Mouse (Mus musculus) intestine, postnatal 0 days (tissue): ENCODE measurements at regions not wholly inside any gene's neighbourhood (a gene's known extent, or its start where the extent isn't known, plus 50 kb on each side); places are given as distances from the start of the nearest gene placed in this dataset.

Experiments
- ATAC-seq: fragments of 200-750 bp; cut with Nextera tagmentation; 2 replicates; pipeline ENCODE4 v1.8.0; 2017; ENCODE audit warnings: mild to moderate bottlenecking, moderate TSS enrichment, moderate library complexity
- H3K27ac ChIP-seq: fragments of 300-500 bp; sonication (generic); 2 replicates; pipeline ENCODE4 v1.5.1; 2014; ENCODE audit warnings: mild to moderate bottlenecking, low read depth, low read length, moderate library complexity
- H3K27me3 ChIP-seq: fragments of 300-500 bp; sonication (generic); replicated peaks from 2 replicates; pipeline ENCODE4 v1.6.1; 2014; ENCODE audit warnings: low read length, mixed read lengths; ENCODE audit not compliant: control insufficient read depth, insufficient read depth
- H3K36me3 ChIP-seq: fragments of 300-500 bp; sonication (generic); 2 replicates; pipeline ENCODE4 v1.6.1; 2014; ENCODE audit warnings: mild to moderate bottlenecking, moderate library complexity; ENCODE audit not compliant: control insufficient read depth, insufficient read depth
- H3K4me1 ChIP-seq: fragments of 300-500 bp; sonication (generic); replicated peaks from 2 replicates; pipeline ENCODE4 v1.6.1; 2014; ENCODE audit warnings: antibody characterized with exemption, low read length, mixed read lengths; ENCODE audit not compliant: control insufficient read depth, insufficient read depth
- H3K4me2 ChIP-seq: fragments of 300-500 bp; sonication (generic); replicated peaks from 2 replicates; pipeline ENCODE4 v1.6.1; 2014; ENCODE audit warnings: low read depth, mild to moderate bottlenecking, moderate library complexity
- H3K4me3 ChIP-seq: fragments of 300-500 bp; sonication (generic); 2 replicates; pipeline ENCODE4 v1.5.1; 2014; ENCODE audit warnings: low read depth, low read length
- H3K9ac ChIP-seq: fragments of 300-500 bp; sonication (generic); 2 replicates; pipeline ENCODE4 v1.6.1; 2014; ENCODE audit warnings: mild to moderate bottlenecking, low read depth, low read length
- H3K9me3 ChIP-seq: fragments of 300-500 bp; sonication (generic); 2 replicates; pipeline ENCODE4 v1.6.1; 2016; ENCODE audit warnings: mixed run types; ENCODE audit not compliant: control insufficient read depth
- CTCF ChIP-seq: sonication (generic); IDR thresholded peaks from 2 replicates; pipeline ENCODE4 v1.5.1; 2016; ENCODE audit warnings: low read depth, mild to moderate bottlenecking, control low read depth, antibody characterized with exemption, moderate library complexity
- WGBS: fragments of 180-500 bp; shearing (Covaris S2); extraction: QIAGEN DNeasy Blood & Tissue Kit; methylation state at CpG from one replicate; pipeline ENCODE4 v1.1.7; 2014; 5-methylcytosine and 5-hydroxymethylcytosine counted together

DNA sequence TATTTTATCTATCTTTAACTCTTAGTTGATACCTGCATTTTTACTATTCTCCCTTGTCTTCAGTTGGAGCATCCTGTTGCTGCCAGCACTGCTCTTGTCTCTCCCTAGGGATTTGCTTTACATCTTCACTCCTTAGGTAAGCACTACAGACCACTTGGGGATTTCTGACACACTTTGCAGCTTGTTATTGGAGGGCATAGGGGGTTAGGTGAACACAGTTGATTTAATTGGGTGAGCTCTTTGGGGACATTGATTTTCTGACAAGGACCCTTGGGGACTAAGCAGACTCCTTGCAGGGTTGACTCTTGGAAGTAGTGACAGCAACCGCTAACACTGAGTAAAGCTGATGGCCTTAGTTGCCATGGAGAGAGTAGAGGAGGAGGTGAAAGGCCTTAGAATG is 309.0 kb upstream of the Tram1l1 start:
- 73% methylated on average over 1 of the region's 1 CpGs for WGBS
- Histone ChIP-seq H3K36me3 (no peaks in the 10 kb centered on the region), H3K9me3 (no peaks in the 10 kb centered on the region), H3K27ac (no peak overlapping the region), H3K4me3 (no peak overlapping the region), H3K9ac (no peak overlapping the region), H3K4me2 (no peak overlapping the region), H3K27me3 (no peaks in the 10 kb centered on the region), H3K4me1 (no peaks in the 10 kb centered on the region)
- no peak for TF ChIP-seq CTCF
- no peak for ATAC-seq

DNA sequence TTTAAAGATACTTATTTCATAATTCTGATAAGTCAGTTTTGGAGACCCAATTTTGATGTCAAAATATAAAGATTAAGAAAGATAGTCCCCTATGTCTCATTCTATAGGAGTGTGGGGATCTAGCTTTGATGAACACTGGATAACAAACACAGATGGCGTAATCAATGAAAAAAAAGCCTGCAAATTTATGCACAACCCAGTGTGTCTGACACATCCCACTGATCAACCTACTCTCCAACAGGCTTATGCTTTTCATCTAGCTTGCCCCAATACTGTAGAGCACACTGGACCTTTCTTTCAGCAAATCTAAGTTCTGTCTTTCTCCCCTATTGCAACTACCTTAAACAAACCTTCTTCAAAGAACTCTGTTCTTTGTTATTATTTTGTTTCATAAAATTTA is 302.0 kb upstream of the Tram1l1 start:
- H3K4me3 ChIP-seq = no peak overlapping the region
- no peak overlapping the region for H3K4me2 ChIP-seq
- no peaks in the 10 kb centered on the region for H3K9me3 ChIP-seq
- ATAC-seq = no peak
- no peak for TF ChIP-seq CTCF
- WGBS = 91% methylated on average over 1 of the region's 1 CpGs
- H3K4me1 ChIP-seq = no peaks in the 10 kb centered on the region
- H3K36me3 ChIP-seq = no peaks in the 10 kb centered on the region
- no peak overlapping the region for H3K9ac ChIP-seq
- H3K27me3 ChIP-seq = no peaks in the 10 kb centered on the region
- H3K27ac ChIP-seq = no peak overlapping the region

DNA sequence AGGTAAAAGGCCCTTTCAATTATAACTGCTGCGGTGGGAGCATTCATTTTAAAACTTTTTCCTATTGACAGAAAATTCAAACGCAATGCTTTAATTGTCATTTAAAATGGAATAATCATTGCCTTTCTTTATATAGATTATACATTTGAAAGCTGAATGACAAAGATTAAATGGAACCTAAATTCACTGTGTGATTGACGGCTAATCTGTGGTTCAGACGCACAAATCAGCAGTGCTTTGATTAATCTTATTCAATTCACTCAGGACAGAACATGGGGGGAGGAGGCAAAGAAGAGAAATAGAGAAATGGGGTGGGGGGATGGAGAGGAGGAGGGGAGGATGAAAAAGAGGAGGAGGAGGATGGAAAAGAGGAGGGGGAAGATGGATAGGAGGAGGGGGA is 294.5 kb upstream of the Tram1l1 start:
- 83% methylated on average over 4 of the region's 4 CpGs for WGBS
- Histone ChIP-seq H3K9ac (no peak overlapping the region), H3K27me3 (no peaks in the 10 kb centered on the region), H3K4me1 (no peaks in the 10 kb centered on the region), H3K4me2 (no peak overlapping the region), H3K9me3 (no peaks in the 10 kb centered on the region), H3K36me3 (no peaks in the 10 kb centered on the region), H3K27ac (no peak overlapping the region), H3K4me3 (no peak overlapping the region)
- no peak for TF ChIP-seq CTCF
- ATAC-seq = no peak

DNA sequence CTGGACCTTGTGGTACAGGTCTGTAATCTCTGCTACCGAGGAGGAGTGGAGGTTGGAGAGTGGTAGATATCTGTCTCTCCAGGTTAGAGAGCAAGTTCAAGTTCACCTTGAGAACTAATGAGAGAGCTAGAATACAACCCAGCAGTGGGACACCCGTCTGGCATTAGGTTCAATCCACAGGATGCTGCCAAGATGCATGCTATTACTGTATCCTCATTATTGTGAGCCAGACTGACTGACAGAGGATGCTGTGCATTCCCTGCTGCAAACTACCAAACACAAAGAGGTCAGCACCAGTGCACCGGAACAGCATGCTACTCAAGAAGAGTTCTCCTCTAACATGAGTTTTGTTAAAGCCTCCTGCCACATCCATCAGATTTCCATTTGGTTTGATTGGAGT is 253.6 kb upstream of the Tram1l1 start:
- 88% methylated on average over 3 of the region's 3 CpGs for WGBS

DNA sequence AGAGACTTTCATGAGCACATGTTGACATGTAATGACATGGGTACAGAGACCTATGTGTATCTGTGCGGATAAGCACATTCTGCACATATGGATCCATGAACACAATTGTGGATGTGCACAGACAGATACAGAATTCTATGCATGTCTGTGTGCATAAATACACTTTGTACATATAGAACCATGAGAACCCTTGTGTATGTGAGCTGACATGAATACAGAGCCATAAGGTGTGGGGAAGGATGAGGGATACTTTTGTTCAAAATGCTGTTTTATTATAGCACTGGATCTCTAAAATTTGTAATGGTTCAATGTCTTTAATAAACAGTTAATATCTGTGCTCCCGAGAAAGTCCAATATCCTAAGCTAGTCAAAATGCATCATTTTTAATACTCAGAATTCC is 253.1 kb upstream of the Tram1l1 start:
- Histone ChIP-seq H3K9ac (no peak overlapping the region), H3K4me2 (no peak overlapping the region), H3K9me3 (no peaks in the 10 kb centered on the region), H3K4me1 (no peaks in the 10 kb centered on the region), H3K27me3 (no peaks in the 10 kb centered on the region), H3K4me3 (no peak overlapping the region), H3K36me3 (no peaks in the 10 kb centered on the region), H3K27ac (no peak overlapping the region)
- no peak for ATAC-seq
- TF ChIP-seq CTCF = no peak
- 93% methylated on average over 2 of the region's 2 CpGs for WGBS

More for the DNA sequence above, 253.6 kb upstream of the Tram1l1 start:
- Histone ChIP-seq H3K4me2 (no peak overlapping the region), H3K9me3 (no peaks in the 10 kb centered on the region), H3K27me3 (no peaks in the 10 kb centered on the region), H3K4me3 (no peak overlapping the region), H3K4me1 (no peaks in the 10 kb centered on the region), H3K9ac (no peak overlapping the region), H3K36me3 (no peaks in the 10 kb centered on the region), H3K27ac (no peak overlapping the region)
- no peak for ATAC-seq
- TF ChIP-seq CTCF = no peak

DNA sequence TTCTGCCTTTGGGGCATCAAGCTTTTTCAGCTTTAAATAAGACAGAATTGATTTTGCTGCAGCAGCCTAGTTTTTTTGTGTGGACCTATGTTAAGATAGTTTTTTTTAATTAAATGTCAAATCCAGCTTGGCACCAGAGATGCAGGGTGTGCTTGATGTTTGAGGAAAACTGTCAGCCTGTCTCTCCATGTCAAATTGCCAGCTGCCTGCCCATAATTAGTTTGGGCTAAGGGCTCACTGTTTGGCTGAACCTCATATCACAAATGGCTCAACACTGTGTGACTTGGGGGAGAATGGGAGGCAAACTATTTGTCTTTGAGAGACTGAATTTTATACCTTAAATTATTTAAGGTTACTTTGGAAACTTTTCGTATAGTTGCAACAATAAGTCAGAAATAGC is 252.7 kb upstream of the Tram1l1 start:
- H3K4me2 ChIP-seq = no peak overlapping the region
- H3K4me1 ChIP-seq = no peaks in the 10 kb centered on the region
- no peak overlapping the region for H3K27ac ChIP-seq
- H3K36me3 ChIP-seq = no peaks in the 10 kb centered on the region
- no peak overlapping the region for H3K9ac ChIP-seq
- H3K4me3 ChIP-seq = no peak overlapping the region
- TF ChIP-seq CTCF = no peak
- no peaks in the 10 kb centered on the region for H3K9me3 ChIP-seq
- no peak for ATAC-seq
- WGBS = 89% methylated on average over 1 of the region's 1 CpGs
- H3K27me3 ChIP-seq = no peaks in the 10 kb centered on the region

DNA sequence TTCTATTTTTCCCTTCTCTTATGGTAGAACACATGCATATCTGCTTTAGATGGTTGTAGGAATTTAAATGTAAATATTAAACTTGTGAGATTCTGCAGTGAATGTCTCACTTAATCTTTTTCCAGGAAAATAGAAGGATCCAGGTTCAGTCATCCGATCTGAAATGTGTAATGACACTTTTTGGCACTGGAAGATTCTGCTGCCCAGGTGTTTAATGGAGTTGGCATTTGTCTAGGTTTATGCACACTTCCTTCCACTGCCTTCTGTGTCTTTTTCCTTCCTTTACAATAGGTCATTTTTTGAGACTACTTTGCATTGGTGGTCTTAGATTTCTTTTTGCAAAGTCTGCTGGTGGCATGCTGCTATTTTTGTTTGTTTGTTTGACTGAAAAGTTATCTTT is 251.5 kb upstream of the Tram1l1 start:
- Histone ChIP-seq H3K9me3 (no peaks in the 10 kb centered on the region), H3K36me3 (no peaks in the 10 kb centered on the region), H3K27me3 (no peaks in the 10 kb centered on the region), H3K27ac (no peak overlapping the region), H3K4me2 (no peak overlapping the region), H3K4me3 (no peak overlapping the region), H3K4me1 (no peaks in the 10 kb centered on the region), H3K9ac (no peak overlapping the region)
- 78% methylated on average over 1 of the region's 1 CpGs for WGBS
- no peak for TF ChIP-seq CTCF
- no peak for ATAC-seq
